Mouse (Mus musculus) macrophage (primary cell): Measurements from ENCODE around the gene Usp7. TPM values are rescaled to one million over a fixed set of nuclear protein-coding genes. Genes with fewer than 3 reads are reported as not detected.

Source experiments
- H3K27ac ChIP-seq: fragments of 350-480 bp; formaldehyde crosslinking; 2 replicates; pipeline ENCODE4 v1.9.0; 2021
- H3K36me3 ChIP-seq: fragments of 350-480 bp; formaldehyde crosslinking; 2 replicates; pipeline ENCODE4 v1.9.0; 2021; ENCODE audit errors: inconsistent target
- H3K4me3 ChIP-seq: fragments of 350-480 bp; formaldehyde crosslinking; 2 replicates; pipeline ENCODE4 v1.9.0; 2021; ENCODE audit errors: inconsistent target
- H3K79me2 ChIP-seq: fragments of 350-480 bp; formaldehyde crosslinking; 2 replicates; pipeline ENCODE4 v1.9.0; 2021; ENCODE audit errors: inconsistent target
- WGBS: methylation state at CpG from one replicate; pipeline ENCODE4 v1.1.7; 2026; ENCODE audit warnings: inconsistent platforms; ENCODE audit not compliant: missing documents; 5-methylcytosine and 5-hydroxymethylcytosine counted together
- polyA plus RNA-seq: library from polyadenylated mRNA; stranded (reverse); fragments of 250-400 nt; gene quantifications from 3 replicates; pipeline ENCODE4 v1.2.4, GENCODE M21; 2018; ENCODE audit warnings: inconsistent platforms
- total RNA-seq, 78 experiments: library from RNA; depleted of rRNA; stranded (reverse); fragments of 250-400 nt; gene quantifications; 1 replicate in 9 of 78; 2 replicates in 24 of 78; 3 replicates in 43 of 78; 4 replicates in 2 of 78; pipeline ENCODE4 v1.2.4; 2018; ENCODE audit warnings: inconsistent platforms in 56 of 78

The Usp7 gene
- 100 to 1,000 TPM; 242 to 371 (median 322) TPM for total RNA-seq (2018; cell fraction: chromatin; rRNA removed)
- 10 to 100 TPM; 48.1 to 71.6 (median 62.1) TPM for total RNA-seq (2018; cell fraction: cytosol; rRNA removed)
- 100 to 1,000 TPM; 117 to 266 (median 159) TPM for total RNA-seq (2018; cell fraction: nucleus; rRNA removed)
- polyA plus RNA-seq = 46.1 to 73.0 TPM (median 65.1 TPM) in 3 replicates

GRCm38 (mm10) chr16:8791949-8792557 is at the start of gene Usp7:
Usp7 (minus strand) TSS chr16:8792308.
- Histone ChIP-seq H3K79me2 (no peaks in the 10 kb centered on the region), H3K27ac (no peak within 1 kb of the TSS), H3K36me3 (no peaks in the 10 kb centered on the region), H3K4me3 (no peak within 1 kb of the TSS)
- 92% methylated on average over 17 of the region's 20 CpGs for WGBS

GRCm38 (mm10) chr16:8840557-8840956 is 48.4 kb upstream of the Usp7 start:
- Histone ChIP-seq H3K4me3 (no peak overlapping the region), H3K79me2 (peaks cover 100% of the 10 kb centered on the region), H3K27ac (no peak overlapping the region), H3K36me3 (peaks cover 39% of the 10 kb centered on the region)
- 43% methylated on average over 3 of the region's 3 CpGs for WGBS

GRCm38 (mm10) chr16:8838921-8839320 is 46.8 kb upstream of the Usp7 start:
- Histone ChIP-seq H3K4me3 (no peak overlapping the region), H3K79me2 (peaks cover 100% of the 10 kb centered on the region), H3K36me3 (peaks cover 41% of the 10 kb centered on the region), H3K27ac (no peak overlapping the region)

- H3K36me3 ChIP-seq = peaks cover 40% of the 10 kb centered on the region
- no peak overlapping the region for H3K27ac ChIP-seq
- H3K79me2 ChIP-seq = peaks cover 100% of the 10 kb centered on the region
- no peak overlapping the region for H3K4me3 ChIP-seq
- 100% methylated on average over 1 of the region's 1 CpGs for WGBS
Measured at GRCm38 (mm10) chr16:8837595-8837994, 45.5 kb upstream of the Usp7 start.

- 91% methylated on average over 1 of the region's 1 CpGs for WGBS
- H3K36me3 ChIP-seq = peaks cover 41% of the 10 kb centered on the region
Measured at GRCm38 (mm10) chr16:8836876-8837275, 44.8 kb upstream of the Usp7 start.

GRCm38 (mm10) chr16:8831241-8831640 is 39.1 kb upstream of the Usp7 start:
- peaks cover 26% of the 10 kb centered on the region for H3K36me3 ChIP-seq
- 18% methylated on average over 12 of the region's 12 CpGs for WGBS
- H3K4me3 ChIP-seq = peak overlapping the region; percentile 71
- H3K27ac ChIP-seq = no peak overlapping the region
- H3K79me2 ChIP-seq = peaks cover 57% of the 10 kb centered on the region

More at GRCm38 (mm10) chr16:8836876-8837275, 44.8 kb upstream of the Usp7 start:
- Histone ChIP-seq H3K79me2 (peaks cover 100% of the 10 kb centered on the region), H3K27ac (no peak overlapping the region), H3K4me3 (no peak overlapping the region)

- under 1% methylated on average over 71 of the region's 74 CpGs for WGBS
- peaks cover 50% of the 10 kb centered on the region for H3K79me2 ChIP-seq
- H3K4me3 ChIP-seq = peak overlapping the region; percentile 71
- peak overlapping the region; percentile 66 for H3K27ac ChIP-seq
- H3K36me3 ChIP-seq = peaks cover 26% of the 10 kb centered on the region
Measured at GRCm38 (mm10) chr16:8830431-8831211, 38.5 kb upstream of the Usp7 start.

GRCm38 (mm10) chr16:8829564-8830359 is 37.7 kb upstream of the Usp7 start, which contains the start of gene 1810013L24Rik:
1810013L24Rik (plus strand) TSS chr16:8830100.
- peaks cover 42% of the 10 kb centered on the region for H3K79me2 ChIP-seq
- WGBS = under 1% methylated on average over 69 of the region's 80 CpGs
- H3K4me3 ChIP-seq = peak within 1 kb of the TSS; percentile 71
- peaks cover 23% of the 10 kb centered on the region for H3K36me3 ChIP-seq
- peak within 1 kb of the TSS; percentile 81 for H3K27ac ChIP-seq

- Histone ChIP-seq H3K79me2 (peaks cover 33% of the 10 kb centered on the region), H3K4me3 (peak overlapping the region; percentile 38), H3K36me3 (peaks cover 15% of the 10 kb centered on the region), H3K27ac (peak overlapping the region; percentile 81)
- 12% methylated on average over 28 of the region's 33 CpGs for WGBS
Measured at GRCm38 (mm10) chr16:8828636-8829563, 36.8 kb upstream of the Usp7 start.

- Histone ChIP-seq H3K27ac (no peak overlapping the region), H3K4me3 (no peak overlapping the region), H3K79me2 (peaks cover 18% of the 10 kb centered on the region), H3K36me3 (no peaks in the 10 kb centered on the region)
- WGBS = 94% methylated on average over 7 of the region's 7 CpGs
Measured at GRCm38 (mm10) chr16:8827366-8827765, 35.3 kb upstream of the Usp7 start.

- Histone ChIP-seq H3K79me2 (no peaks in the 10 kb centered on the region), H3K27ac (peak overlapping the region; percentile 35), H3K4me3 (no peak overlapping the region), H3K36me3 (no peaks in the 10 kb centered on the region)
- 42% methylated on average over 2 of the region's 2 CpGs for WGBS
Measured at GRCm38 (mm10) chr16:8823661-8824060, 31.6 kb upstream of the Usp7 start.

GRCm38 (mm10) chr16:8822586-8822985 is 30.5 kb upstream of the Usp7 start:
- no peaks in the 10 kb centered on the region for H3K36me3 ChIP-seq
- 94% methylated on average over 4 of the region's 4 CpGs for WGBS
- H3K79me2 ChIP-seq = no peaks in the 10 kb centered on the region
- no peak overlapping the region for H3K27ac ChIP-seq
- H3K4me3 ChIP-seq = no peak overlapping the region

- Histone ChIP-seq H3K36me3 (no peaks in the 10 kb centered on the region), H3K4me3 (no peak overlapping the region), H3K79me2 (no peaks in the 10 kb centered on the region), H3K27ac (no peak overlapping the region)
- 100% methylated on average over 1 of the region's 1 CpGs for WGBS
Measured at GRCm38 (mm10) chr16:8821429-8821828, 29.3 kb upstream of the Usp7 start.
